Mouse (Mus musculus) duodenum, adult 2 months (tissue): Measurements from ENCODE around the gene Zfp536. TPM values are rescaled to one million over a fixed set of nuclear protein-coding genes. Genes with fewer than 3 reads are reported as not detected.

Experiments
- polyA plus RNA-seq: library from polyadenylated mRNA; depleted of rRNA; stranded (reverse); fragments of >200 nt; gene quantifications from 2 replicates; pipeline ENCODE4 v1.2.3, GENCODE M21; 2012; ENCODE audit warnings: low replicate concordance; rRNA removed

Gene Zfp536
- 0.21 and 0.36 TPM in 2 replicates for polyA plus RNA-seq

DNA sequence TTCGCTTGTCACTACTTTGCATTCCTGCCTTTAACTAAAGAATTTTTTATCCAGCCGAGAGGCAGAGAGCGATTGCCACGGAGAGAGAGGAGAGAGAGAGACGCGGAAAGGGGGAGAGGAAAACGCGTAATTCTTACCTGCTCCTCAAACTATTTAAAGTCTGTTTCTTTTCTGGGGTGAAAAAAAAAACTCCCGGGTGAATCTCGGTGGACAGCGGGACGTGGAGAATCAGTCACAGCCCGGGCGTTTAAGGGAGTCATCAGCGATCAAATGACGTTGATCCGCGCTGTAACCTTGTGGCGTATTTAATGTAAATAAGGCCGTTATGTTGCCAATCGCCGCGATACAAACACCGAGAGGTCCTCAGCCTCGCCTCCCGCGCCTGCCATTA is at the start of gene Zfp536:
Zfp536 (minus strand) TSS at position 330 of the 391 bp plus-strand sequence.

Other genes starting within 250 kb of the Zfp536 start
- gene Uri1, start 249.9 kb upstream of the Zfp536 start, polyA plus RNA-seq, result 3.2 and 3.3 TPM in 2 replicates